Mouse (Mus musculus): ENCODE results near the gene Pik3r1. TPM values are rescaled to one million over a fixed set of nuclear protein-coding genes. Genes with fewer than 3 reads are reported as not detected.

Pik3r1 gene
- total RNA-seq, 2 experiments from 2014 or later = 99.1 to 106 TPM

DNA sequence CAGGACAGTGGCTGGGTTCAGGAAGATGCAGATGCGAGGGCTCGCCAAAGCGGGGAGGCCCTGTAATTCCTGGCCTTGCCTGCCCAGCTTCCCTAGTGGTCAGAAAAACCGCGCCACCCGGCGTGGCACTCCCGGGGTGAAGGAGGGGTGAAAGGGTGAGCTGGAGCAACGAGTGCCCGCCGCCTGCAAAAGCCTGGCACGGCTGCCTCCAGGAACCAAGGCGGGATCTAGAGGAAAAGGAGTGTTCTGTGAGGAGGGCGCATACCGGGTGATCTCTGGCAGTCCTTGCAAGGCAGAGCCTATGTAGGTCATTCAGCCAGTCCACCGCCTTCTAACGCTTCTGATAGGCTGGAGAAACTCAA, 594 bp upstream of the Pik3r1 start:
- intact Hi-C loops (cut with DNase I) = loop anchor here (5.0 to 10.0 kb wide), 2 partner anchors 224 to 556 kb away; no protein-coding TSS in a partner anchor
- DNase-seq = peak; percentile 75 to 79

DNA sequence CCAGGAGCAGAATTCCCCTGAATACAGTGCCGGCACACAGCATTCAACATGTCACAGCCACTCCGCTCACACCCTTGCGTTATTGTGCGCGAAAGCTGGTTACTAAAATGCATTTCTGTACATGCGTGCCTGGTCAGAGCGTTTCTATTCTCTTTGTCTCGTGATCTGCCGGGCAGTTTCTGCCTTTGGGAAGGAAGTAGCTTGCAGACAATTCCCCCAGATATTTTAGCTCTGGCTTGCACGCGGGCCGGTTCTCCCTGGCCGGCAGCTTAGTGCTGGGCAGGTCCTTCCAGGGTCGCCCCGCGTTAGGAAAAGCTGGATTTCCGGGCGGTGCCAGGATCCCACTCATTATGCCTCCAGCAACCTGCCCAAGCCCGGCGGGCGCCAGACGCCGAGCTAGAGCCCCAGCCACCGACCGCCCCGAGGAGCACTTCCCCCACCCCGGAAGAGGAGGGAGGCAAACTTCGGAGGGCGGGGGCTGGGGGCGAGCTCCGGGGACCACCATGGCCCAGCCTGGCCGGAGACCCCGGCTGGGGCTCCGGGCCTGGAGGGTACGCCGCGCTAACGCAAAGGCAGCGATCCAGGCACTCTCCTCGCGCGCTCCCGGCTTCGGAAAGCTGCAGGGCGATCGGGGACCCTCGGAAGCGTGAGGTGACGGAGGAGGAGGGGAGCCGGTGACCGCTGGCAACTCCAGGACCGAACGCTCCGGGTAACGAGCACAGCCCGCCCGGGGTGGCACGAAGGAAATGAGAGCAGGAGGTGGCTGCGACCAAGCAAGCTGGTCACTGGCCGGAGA, 806 bp downstream of the Pik3r1 start:
- peak; percentile 70 to 72 for DNase-seq
- intact Hi-C loops (cut with DNase I) = loop anchor here (1.0 to 10.0 kb wide), 3 partner anchors 31 to 558 kb away; no protein-coding TSS in a partner anchor

DNA sequence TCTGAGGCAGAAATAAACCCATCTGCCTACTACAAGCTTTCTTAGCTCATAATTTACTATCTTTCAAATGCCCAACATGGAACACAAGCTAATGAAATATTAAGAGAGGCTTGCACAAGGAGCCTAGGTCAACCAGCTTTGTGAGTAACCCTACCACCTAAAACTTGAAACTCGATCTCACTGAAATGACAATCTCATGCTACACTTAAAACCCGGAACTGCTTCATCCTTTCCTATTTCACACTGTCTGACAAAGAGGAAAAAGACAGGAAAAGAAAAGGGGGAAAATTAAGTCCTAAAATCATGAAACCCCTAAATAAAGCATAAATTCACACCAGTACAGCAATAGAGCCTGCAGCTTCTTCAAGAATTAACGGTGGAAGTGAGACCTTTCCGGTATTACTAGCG, 1.4 kb downstream of the Pik3r1 start:
- no peak for DNase-seq
- intact Hi-C loops (cut with DNase I) = loop anchor here (1.0 to 10.0 kb wide), 3 partner anchors 30 to 558 kb away; no protein-coding TSS in a partner anchor

DNA sequence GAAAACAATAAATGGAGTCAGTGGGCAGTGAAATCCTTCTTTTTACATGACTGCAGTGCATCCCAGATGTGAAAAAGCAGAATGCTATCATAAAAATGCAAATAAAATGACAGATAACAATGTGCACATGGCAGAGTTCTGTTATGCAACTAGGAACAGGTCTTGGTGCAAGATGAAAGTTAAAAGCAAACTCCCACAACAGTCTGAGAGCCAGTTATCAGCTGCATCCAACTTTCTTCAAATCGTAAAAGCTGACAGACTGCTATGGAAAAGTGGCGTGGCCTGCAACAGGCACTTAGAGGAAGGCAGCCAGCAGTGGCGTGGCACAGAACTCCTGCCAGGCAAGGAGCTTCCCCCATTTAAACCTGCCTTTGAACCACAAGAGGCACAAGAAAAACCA, 2.0 kb downstream of the Pik3r1 start:
- no peak for DNase-seq
- intact Hi-C loops (cut with DNase I) = loop anchor here (5.0 to 10.0 kb wide), 2 partner anchors 226 to 559 kb away; no protein-coding TSS in a partner anchor

DNA sequence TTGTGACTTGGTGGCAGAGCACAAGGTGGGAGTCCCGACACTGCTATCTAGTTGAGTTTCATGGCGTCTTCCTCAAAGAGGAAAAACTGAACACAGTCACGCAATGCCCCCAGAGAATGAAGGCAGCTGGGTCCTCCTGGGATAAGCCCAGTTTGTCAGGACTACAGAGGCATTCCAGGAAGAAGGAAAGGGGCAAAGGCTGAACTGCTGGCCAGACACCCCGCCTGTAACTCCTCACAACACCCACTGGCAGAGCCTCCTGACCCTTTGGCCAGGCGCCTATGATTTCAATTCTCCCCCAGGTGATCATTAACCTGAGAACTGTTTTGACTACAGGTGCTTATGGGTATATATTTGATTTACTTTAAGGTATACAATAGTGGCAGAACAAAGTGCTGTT, 3.9 kb downstream of the Pik3r1 start:
- DNase-seq = no peak
- intact Hi-C loops (cut with DNase I) = loop anchor here (10.0 kb wide), 1 partner anchor 561 kb away; no protein-coding TSS in a partner anchor

DNA sequence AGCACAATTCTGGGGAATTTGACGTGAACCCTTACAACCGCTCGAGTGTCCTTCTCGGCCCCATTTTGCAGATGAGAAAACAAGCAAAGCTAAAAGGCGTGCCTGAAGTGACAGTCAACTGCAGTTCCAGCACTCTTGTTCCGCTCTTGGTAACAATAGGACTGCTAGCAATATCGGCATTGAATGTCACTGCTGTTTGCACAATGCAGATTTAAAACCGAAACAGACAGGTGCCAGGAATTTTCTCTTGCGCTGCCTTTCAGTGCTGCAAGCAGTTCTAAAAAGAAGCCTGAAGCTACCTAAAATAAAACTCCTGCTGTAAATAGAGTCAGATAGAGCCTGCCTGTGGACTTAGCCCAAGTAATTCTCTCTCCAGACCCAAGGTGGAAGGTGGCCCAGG, 4.3 kb downstream of the Pik3r1 start:
- intact Hi-C loops (cut with DNase I) = loop anchor here (10.0 kb wide), 1 partner anchor 561 kb away; no protein-coding TSS in a partner anchor
- DNase-seq = no peak

DNA sequence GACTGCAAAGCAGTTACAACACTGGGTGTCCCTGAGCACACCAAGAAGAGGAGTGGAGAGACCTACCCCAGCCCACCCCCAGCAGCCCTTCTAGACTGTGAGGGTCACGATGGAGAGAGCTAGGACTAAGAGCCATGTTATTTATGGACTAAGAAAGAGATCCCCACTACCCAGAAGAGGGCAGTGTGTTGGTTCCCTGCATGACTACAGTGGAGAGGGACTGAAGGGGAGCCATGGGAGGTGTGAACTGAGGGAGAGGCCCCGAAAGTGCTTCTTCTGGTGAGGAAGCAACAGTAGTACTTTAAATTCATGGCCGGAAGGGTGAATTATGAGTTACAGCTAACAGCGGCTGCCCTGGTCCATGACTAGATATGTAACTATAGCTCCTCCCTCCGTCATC, 4.9 kb downstream of the Pik3r1 start:
- intact Hi-C loops (cut with DNase I) = loop anchor here (10.0 kb wide), 1 partner anchor 562 kb away; no protein-coding TSS in a partner anchor
- no peak for DNase-seq

DNA sequence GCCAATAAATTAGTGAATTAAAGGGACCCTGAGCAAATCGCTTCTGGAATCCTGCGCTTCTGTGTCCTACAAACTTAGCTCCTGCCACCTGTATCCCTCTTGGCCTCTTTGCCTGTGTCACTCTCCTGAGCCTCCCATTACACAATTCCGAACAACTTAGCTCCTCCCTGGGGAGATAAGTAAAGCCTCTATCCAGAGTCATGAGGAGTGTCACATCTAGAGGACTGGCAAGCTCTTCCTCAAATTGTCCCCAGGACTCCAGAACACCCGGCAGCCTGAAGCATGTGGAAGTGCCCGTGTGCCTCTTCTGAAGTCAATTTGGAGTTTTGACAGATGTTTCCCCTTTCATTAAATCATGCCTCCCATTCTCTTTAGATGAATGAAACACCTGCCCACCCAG, 6.4 kb downstream of the Pik3r1 start:
- DNase-seq = no peak
- intact Hi-C loops (cut with DNase I) = loop anchor here (10.0 kb wide), 1 partner anchor 563 kb away; no protein-coding TSS in a partner anchor

DNA sequence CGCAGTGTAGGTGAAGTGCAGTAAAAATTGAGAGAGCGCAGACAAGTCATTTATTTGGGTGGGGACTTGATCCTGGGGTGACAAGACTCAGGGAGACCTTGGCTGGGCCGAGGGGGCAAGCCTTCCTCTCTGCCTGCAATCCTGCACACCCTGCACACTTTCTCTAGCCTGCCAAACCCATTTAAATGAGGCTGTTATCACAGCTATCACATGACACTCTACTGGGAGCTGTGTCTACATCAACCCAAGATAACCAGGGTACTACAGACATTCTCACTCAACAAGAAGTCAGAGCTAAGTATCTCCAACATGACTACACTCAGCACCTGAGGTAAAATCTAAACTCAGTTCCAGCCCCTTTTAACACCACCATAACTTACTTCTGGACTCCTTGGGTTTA, 7.1 kb downstream of the Pik3r1 start:
- intact Hi-C loops (cut with DNase I) = loop anchor here (10.0 kb wide), 1 partner anchor 564 kb away; no protein-coding TSS in a partner anchor
- no peak for DNase-seq

DNA sequence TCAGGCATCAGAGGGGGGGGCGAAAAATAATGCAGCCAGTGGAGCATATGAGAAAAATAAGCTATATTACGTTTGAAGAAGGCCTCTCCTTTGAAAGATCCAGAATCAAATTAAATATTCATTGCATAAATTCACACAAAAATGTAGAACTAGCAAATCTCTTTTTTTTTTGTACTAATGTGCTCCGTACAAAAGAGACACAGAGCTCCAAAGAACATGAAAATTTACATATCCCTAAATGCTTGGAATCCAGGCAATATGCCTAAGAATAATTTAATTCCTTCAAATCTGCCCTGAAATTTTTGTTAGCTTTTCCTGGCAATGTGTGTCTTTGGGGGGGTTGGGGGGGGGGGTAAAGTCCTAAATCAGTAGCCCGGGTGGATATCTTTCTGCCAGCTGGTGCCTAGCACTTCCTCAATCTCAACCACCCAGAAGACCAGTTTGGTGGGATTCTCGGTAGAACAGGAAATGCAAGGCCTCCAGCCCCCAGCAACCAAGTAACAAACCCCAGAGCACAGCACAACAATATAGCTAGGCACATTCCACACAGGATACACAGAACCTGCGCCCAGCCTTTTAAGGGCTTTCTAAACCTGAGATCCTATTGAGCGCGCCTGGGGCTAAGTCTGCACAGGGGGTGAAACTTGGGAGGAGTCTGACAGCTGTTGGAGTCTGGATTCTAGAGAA, 7.9 kb downstream of the Pik3r1 start:
- intact Hi-C loops (cut with DNase I) = loop anchor here (10.0 kb wide), 1 partner anchor 565 kb away; no protein-coding TSS in a partner anchor
- no peak for DNase-seq

DNA sequence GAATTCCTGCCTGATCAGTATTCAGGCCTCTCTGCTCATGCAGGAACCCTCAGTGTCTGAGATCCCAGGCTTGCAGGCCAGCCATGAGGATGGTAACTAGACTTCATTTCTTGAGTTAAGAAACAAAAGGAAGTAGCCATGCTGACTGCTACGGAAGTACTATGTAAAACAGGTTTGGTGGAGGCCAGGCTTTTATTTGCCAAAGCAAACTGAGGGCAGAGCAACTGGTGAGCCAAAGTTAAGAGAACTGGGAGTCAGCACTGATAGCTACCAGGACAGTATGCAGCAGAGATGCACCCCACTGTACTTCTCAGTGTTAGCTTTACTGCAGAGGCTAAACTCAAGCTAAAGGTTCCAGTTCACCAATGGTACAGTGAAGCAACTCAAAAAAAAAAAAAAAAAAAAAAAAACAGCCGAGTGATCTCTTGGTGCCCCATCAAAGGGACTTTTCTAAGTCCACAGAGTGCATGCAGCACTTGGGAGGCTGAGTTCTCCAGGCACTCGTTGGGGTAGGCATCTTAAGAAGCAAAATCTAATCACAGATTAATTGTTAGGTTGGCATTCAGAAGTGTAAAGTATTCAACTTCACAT, 8.6 kb downstream of the Pik3r1 start:
- intact Hi-C loops (cut with DNase I) = no loop called here
- DNase-seq = no peak

DNA sequence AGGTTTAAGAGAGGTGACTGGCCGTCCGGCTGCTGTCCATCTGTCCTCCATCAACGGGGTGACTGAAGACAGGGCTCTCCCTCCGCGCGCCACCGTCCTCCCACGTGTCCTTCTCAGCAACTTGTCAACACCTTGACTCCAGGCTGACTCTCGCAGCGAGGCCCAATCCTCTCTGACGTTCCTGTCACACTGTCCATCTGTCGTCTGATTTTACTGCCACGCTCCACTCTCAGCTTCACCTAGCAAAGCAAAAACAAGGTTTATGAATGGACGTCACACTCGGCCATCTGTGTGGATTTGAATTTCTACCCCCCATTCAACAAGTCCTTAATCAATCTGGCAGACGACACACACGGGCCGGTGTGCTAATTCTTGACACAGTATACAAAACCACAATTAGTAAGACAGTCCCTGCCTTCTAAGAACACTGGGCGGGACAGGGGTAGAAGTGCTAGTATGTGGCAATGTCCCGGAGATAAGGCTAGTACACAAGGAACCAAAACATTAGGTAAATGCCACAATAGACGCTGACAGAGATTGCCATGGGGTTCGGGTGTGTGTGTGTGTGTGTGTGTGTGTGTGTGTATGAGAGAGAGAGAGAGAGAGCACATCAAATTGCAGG, 10.1 kb downstream of the Pik3r1 start:
- DNase-seq = no peak
- intact Hi-C loops (cut with DNase I) = no loop called here

DNA sequence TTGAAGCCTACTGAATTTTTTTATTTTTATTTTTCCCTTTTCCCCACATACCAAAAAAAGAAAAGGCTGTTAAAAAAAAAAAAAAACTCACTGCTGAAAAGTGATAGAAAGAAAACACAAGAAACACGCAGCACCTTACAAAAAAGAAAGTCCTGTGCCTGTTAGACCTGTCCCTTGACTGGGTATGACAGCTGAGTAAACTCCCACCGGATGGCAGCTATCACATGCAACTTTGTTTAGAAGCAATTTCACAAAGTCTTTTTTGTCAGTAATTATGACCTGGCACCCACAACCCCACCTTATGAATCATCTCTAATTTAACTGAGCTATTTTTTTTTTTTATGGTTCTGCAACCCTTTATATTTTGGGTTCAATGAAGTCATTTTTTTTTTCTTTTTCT, 12.8 kb downstream of the Pik3r1 start:
- intact Hi-C loops (cut with DNase I) = no loop called here
- DNase-seq = no peak

DNA sequence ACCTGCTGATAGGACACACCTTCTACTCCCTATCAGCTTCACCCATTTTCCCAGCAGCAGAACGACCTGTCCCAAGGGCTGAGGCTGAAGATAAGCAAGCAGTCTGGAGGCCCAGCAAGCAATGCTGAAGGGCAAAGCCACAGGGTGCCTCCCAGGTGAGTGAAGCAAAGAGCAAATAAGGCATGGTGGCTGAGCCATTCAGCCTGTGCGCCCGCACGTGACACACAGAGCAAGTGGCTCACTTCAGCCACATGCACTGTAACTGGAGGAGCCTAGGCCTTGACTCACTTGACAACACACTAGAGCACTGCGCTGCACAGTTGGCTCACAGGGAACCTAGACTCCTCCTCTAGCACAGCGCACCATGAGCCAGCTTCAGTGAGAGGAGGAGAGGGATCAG, 14.4 kb downstream of the Pik3r1 start:
- intact Hi-C loops (cut with DNase I) = no loop called here
- DNase-seq = no peak

DNA sequence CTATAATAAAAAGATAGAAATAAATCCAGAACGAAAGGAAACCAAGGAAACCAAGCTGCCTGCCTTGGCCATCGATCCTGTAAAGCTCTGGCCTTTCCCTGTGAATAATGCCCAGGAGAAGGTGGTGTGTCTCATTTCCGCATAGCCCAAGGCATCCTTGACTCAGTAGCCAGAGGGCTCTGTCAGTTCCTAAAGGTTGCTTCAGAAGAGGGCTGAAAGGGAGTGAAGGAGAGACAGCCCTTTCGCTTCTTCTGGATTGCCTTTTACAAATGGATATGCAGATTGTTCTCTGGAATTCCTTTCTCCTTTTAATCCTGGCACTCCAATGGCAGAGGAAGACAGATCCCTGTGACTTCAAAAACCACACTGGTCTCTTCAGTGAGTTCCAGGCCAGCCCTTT, 16.2 kb downstream of the Pik3r1 start:
- intact Hi-C loops (cut with DNase I) = no loop called here
- no peak for DNase-seq

DNA sequence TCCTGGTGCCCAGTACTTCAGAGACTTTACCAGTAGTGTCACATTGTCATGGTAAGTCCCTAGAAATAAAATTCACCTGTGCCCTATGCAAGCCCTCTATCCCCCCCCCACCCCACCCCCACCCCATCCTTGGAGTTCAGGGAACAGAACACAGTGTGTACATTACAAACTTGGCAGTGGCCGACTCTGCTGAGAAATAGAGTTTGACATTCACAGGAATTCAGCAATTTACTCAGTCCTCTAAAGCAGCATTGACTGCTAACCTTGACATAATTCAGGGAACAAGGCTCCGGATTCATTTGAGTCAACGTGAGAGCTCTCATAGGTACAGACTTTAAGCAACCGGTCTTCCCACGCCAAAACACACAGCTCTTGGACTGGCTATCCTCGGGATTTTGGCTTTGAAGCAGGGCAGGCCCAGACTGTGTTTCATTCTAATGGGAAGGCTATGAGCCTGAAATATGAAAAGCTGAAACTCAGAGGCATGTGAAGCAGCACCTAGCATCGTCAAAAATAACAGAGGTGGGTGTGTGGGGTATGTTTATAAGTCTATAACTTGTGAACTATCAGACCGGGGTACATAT, 21.9 kb downstream of the Pik3r1 start:
- no peak for DNase-seq
- intact Hi-C loops (cut with DNase I) = no loop called here

DNA sequence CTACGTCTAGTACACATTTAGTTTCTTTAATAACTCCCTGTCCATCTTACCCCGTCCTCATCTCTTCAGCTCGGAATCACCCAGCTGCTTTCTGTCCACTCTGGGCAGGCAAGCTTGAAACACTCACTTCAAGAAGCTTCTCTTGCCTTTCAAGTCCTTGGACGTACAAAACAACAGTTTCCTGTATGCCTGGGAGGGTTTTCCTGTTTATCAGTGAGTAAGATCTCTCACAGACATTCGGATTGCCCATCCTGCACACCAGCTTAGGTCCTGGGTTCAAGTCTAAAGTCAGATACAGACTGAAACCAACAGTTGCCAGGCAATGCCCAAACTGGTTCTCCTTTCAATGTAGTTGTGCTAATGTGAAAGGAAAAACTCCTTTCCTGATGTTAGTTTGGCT, 23.1 kb downstream of the Pik3r1 start:
- no peak for DNase-seq
- intact Hi-C loops (cut with DNase I) = no loop called here

DNA sequence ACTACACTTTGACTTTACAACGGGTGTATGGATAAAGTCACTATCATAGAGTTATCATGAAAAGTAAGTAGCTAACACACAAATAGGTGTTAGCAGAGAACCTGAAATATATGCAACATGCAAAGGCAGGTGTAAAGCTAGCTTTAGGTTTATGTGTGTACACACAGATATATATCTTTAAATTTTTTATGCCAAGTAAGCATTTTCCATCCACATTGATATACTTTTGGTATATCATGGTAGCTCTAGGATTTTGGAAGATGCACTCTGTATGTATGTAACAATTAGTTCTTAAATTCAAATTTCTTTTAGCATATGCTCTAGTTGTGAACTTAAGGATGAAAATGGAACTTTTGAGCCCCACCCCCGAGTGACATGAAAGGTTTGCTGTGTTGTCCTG, 24.0 kb downstream of the Pik3r1 start:
- no peak for DNase-seq
- intact Hi-C loops (cut with DNase I) = no loop called here

DNA sequence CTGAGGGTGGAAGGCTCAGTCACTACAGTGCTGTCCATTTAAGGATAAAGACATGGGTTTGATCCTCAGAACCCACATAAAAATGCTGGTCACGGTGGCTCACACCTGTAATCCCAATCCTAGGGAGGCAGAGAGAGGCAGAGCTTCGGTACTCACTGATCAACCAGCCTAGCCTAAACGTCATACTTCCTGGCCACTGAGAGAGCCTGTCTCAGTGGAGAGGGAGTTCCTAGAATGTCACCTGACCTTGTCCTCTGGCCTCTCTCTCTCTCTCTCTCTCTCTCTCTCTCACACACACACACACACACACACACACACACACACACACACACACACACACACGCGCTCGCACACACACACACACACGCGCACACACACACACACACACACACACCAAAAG, 24.8 kb downstream of the Pik3r1 start:
- DNase-seq = no peak
- intact Hi-C loops (cut with DNase I) = no loop called here

DNA sequence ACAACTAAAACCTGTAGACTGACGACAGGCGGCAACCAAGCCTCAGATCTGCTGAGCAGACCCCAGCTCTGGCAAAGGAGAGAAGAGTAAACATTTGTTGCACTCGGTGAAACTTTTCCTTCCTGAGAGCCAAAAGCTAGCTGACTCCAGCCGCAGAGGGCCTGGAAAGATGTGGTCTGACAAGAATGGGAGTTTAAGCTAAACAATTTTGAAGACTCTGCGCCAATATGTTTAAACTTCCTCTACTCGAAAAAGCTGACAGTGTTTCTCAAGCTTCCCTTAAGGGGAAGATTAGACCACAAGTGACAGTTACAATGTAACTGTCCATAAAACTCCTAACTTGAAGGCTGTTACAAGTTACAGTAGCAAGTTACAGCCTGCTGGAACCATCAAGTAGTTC, 25.4 kb downstream of the Pik3r1 start:
- intact Hi-C loops (cut with DNase I) = no loop called here
- DNase-seq = no peak
